32 mouse cellular contexts compared by ENCODE assay signal in the genomic region with DNA sequence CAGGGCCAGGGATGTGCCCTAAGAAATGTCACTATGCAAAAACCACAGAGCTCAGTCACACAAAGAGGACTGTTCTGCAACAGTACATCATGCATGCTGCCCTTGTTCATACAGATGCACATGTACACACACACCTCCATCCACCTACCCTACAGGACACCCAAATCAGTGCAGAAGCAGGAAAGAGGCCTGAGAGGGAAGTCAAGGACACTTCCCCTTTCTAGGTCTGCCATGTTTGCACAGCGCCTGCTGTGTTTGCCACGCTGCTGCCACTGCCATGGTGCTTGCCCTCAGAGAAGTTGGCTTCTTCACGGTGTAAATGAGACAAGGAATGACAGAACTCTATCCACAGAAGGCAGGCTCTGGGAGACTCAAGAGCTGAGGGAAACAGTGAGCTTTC. TPM values are rescaled to one million over a fixed set of nuclear protein-coding genes. Genes with fewer than 3 reads are reported as not detected.
A peak's percentile ranks its signal among the peaks of the same experiment; 100 is the strongest.
DNase-seq lines count a peak whose midpoint lies in the region; ATAC-seq and TF ChIP-seq lines count a peak whose summit lies in the region.
"Had no signal": no experiment of that assay in that cellular context is flagged by ENCODE, and none has a peak within 500 bp of the region (broad histone marks: within the 10 kb centered on the region; RNA-seq: fewer than 3 reads in every experiment).

No protein-coding gene starts in this region.

- TF ChIP-seq POLR2A in CH12.LX (IDR thresholded peaks at IDR 0.05; ENCODE audit: low read depth, low read length): no peak

- TF ChIP-seq RAD21 in CH12.LX (IDR thresholded peaks at IDR 0.05; ENCODE audit: low read depth, low read length): no peak

- DNase-seq in CH12.LX (ENCODE audit: extremely low read depth): peak; percentile 10
- DNase-seq in cerebellum, adult 11 months: no peak
- no peak for DNase-seq in left cerebral cortex, adult 11 months (ENCODE audit: low spot score)
- DNase-seq in kidney, postnatal 14 days: no peak
- DNase-seq in heart, adult 18-20 months: no peak
- DNase-seq: adrenal gland, adult 8-10 months; adrenal gland, postnatal 25 days; cerebellum, adult 18-20 months; cerebellum, adult 9-10 months; cerebellum, postnatal 14 days; gastrocnemius, postnatal 10 days; gastrocnemius, postnatal 36 days; heart, adult 2 months had no signal

- ATAC-seq in common myeloid progenitor, adult 5-6 weeks (replicated peaks; ENCODE audit: low read depth, poor library complexity, severe bottlenecking): peak; percentile 62
- ATAC-seq in megakaryocyte, adult 5-6 weeks (ENCODE audit: poor library complexity, severe bottlenecking): peak; percentile 76
- ATAC-seq in monocyte, adult 5-6 weeks (replicated peaks; ENCODE audit: insufficient number of reproducible peaks, low FRiP score, low TSS enrichment, poor library complexity, severe bottlenecking): 0 out of 2 replicates have a peak, but pooled peaks have one; percentile 59
- ATAC-seq: activated CD4-positive, CD25-positive, alpha-beta regulatory T cell, adult 4 months; CD4-positive, CD25-positive, alpha-beta regulatory T cell, adult 4 months; forebrain, embryonic 13.5 days; forebrain, embryonic 16.5 days; hindbrain, postnatal 0 days; inflammation-experienced regulatory T-cells, adult 6 months had no signal

- no peaks in the 10 kb centered on the region for H3K79me2 ChIP-seq in CH12.LX (replicated peaks; ENCODE audit: control insufficient read depth, extremely low read depth, insufficient read depth, poor library complexity, severe bottlenecking)

- H3K9me3 ChIP-seq in CH12.LX (replicated peaks; ENCODE audit: low read length): no peaks in the 10 kb centered on the region
- H3K9me3 ChIP-seq: embryonic facial prominence, embryonic 13.5 days; forebrain, embryonic 10.5 days; forebrain, embryonic 13.5 days; heart, embryonic 10.5 days; heart, embryonic 13.5 days had no signal

- in situ Hi-C loops in CH12.LX (cut with MboI; ENCODE audit: low pct_ligation_motif_present, low pct_unique_long_range_greater_than_20kb, low sequenced_read_pairs): no loop called here

- no peak overlapping the region for H3K27ac ChIP-seq in CH12.LX (ENCODE audit: insufficient read depth, low read depth)
- H3K27ac ChIP-seq: embryonic facial prominence, embryonic 13.5 days; forebrain, embryonic 10.5 days; forebrain, embryonic 13.5 days; heart, adult 2 months; heart, embryonic 10.5 days; heart, embryonic 13.5 days; hindbrain, embryonic 14.5 days; hindbrain, postnatal 0 days had no signal

- H3K4me1 ChIP-seq in CH12.LX (ENCODE audit: control insufficient read depth in 1 of 2, insufficient read depth in 2 of 2): peaks cover 3 to 4% of the 10 kb centered on the region in 2 experiments; a peak in 1 of 4 replicates
- H3K4me1 ChIP-seq: embryonic facial prominence, embryonic 13.5 days; forebrain, embryonic 10.5 days; forebrain, embryonic 13.5 days; heart, embryonic 13.5 days had no signal

- no peak overlapping the region for H3K9ac ChIP-seq in CH12.LX (ENCODE audit: insufficient read depth, low read depth)
- H3K9ac ChIP-seq: embryonic facial prominence, embryonic 13.5 days; forebrain, embryonic 13.5 days; heart, embryonic 13.5 days; hindbrain, embryonic 14.5 days had no signal

- no peak for TF ChIP-seq CTCF in CH12.LX (conservative IDR thresholded peaks at IDR 0.05 in 1 of 2, IDR thresholded peaks at IDR 0.05 in 1 of 2; ENCODE audit: low read depth in 2 of 2, low read length in 2 of 2)

- H3K4me3 ChIP-seq in CH12.LX (replicated peaks in 1 of 3; ENCODE audit: low read depth in 2 of 3, low read length in 2 of 3, poor library complexity in 1 of 3): no peak overlapping the region
- H3K4me3 ChIP-seq: embryonic facial prominence, embryonic 13.5 days; forebrain, embryonic 10.5 days; forebrain, embryonic 13.5 days; heart, adult 2 months; heart, embryonic 10.5 days; heart, embryonic 13.5 days had no signal

- H3K36me3 ChIP-seq in CH12.LX (replicated peaks in 1 of 2; ENCODE audit: control insufficient read depth in 1 of 2, insufficient read depth in 1 of 2, low read length in 1 of 2): no peaks in the 10 kb centered on the region
- H3K36me3 ChIP-seq: embryonic facial prominence, embryonic 13.5 days; forebrain, embryonic 10.5 days; heart, embryonic 10.5 days; heart, embryonic 13.5 days had no signal

- no peak overlapping the region for H3K4me2 ChIP-seq in CH12.LX (ENCODE audit: insufficient read depth, low read depth, poor library complexity, severe bottlenecking)
- H3K4me2 ChIP-seq: embryonic facial prominence, embryonic 13.5 days; forebrain, embryonic 13.5 days; heart, embryonic 13.5 days; hindbrain, embryonic 14.5 days had no signal

- dilution Hi-C loops in CH12.LX (cut with MboI; ENCODE audit: extremely low pct_ligation_motif_present, extremely low pct_unique_long_range_greater_than_20kb, low sequenced_read_pairs): no loop called here

- H3K27me3 ChIP-seq in CH12.LX (replicated peaks): no peaks in the 10 kb centered on the region
- H3K27me3 ChIP-seq: embryonic facial prominence, embryonic 13.5 days; forebrain, embryonic 13.5 days; heart, embryonic 13.5 days had no signal

- no peak for TF ChIP-seq EP300 in CH12.LX (IDR thresholded peaks at IDR 0.05; ENCODE audit: low read length)

TF ChIP-seq in CH12.LX, 34 proteins besides CTCF, POLR2A, EP300 and RAD21:
- TF ChIP-seq JUND (conservative IDR thresholded peaks at IDR 0.05; ENCODE audit: low read depth, low read length) (no peak), MYC (IDR thresholded peaks at IDR 0.05; ENCODE audit: low read depth, low read length) (no peak), USF2 (conservative IDR thresholded peaks at IDR 0.05; ENCODE audit: low read depth, low read length) (no peak)

RNA-seq across cellular contexts. Expression of a gene that starts 10.8 kb away (rescaled TPM):
- total RNA-seq in CH12.LX (2012; rRNA removed) (not detected in 2 replicates), CH12.LX (2014; rRNA removed) (0.38 TPM in 1 of 2 replicates, not detected in the other)
- not detected in 2 replicates for polyA plus RNA-seq in CH12.LX (2012; ENCODE audit: insufficient read length, low read depth)
- 0.96 TPM in 1 of 2 replicates, not detected in the other for total RNA-seq in common myeloid progenitor, adult 5-6 weeks (2017)
- total RNA-seq in megakaryocyte, adult 5-6 weeks (2015): 0.20 and 0.48 TPM in 2 replicates
- total RNA-seq in megakaryocyte, adult 5-6 weeks (2017): 1.1 TPM in 1 of 2 replicates, not detected in the other
- 0.96 TPM in 1 of 3 replicates, not detected in the others for total RNA-seq in monocyte, adult 5-6 weeks (2017)
- total RNA-seq in heart, adult 18-20 months (2021): not detected
- total RNA-seq: adrenal gland, adult 8-10 months; adrenal gland, postnatal 25 days; gastrocnemius, adult 18-20 months; gastrocnemius, postnatal 10 days; gastrocnemius, postnatal 36 days; heart, adult 2 months; heart, postnatal 25 days; hindbrain, postnatal 0 days had no signal
- polyA plus RNA-seq: brain, embryonic 14.5 days; C2C12; embryonic facial prominence, embryonic 13.5 days; forebrain, embryonic 10.5 days; forebrain, embryonic 13.5 days; forebrain, embryonic 16.5 days; heart, adult 2 months; heart, embryonic 10.5 days; heart, embryonic 13.5 days; hindbrain, embryonic 11.5 days; hindbrain, embryonic 14.5 days; hindbrain, postnatal 0 days had no signal

RNA-seq across cellular contexts. Expression of a gene that starts 41.1 kb away (rescaled TPM):
- total RNA-seq in CH12.LX (2012; rRNA removed) (0.72 and 2.2 TPM in 2 replicates), CH12.LX (2014; rRNA removed) (7.8 and 10.5 TPM in 2 replicates)
- polyA plus RNA-seq in CH12.LX (2012; ENCODE audit: insufficient read length, low read depth): 7.9 and 8.6 TPM in 2 replicates
- 10.9 and 12.1 TPM in 2 replicates for total RNA-seq in common myeloid progenitor, adult 5-6 weeks (2017)
- 36.6 and 48.0 TPM in 2 replicates for total RNA-seq in megakaryocyte, adult 5-6 weeks (2015)
- 126 and 145 TPM in 2 replicates for total RNA-seq in megakaryocyte, adult 5-6 weeks (2017)
- total RNA-seq in monocyte, adult 5-6 weeks (2017): 49.8 to 87.2 TPM (median 71.7 TPM) in 3 replicates
- 1 to 10 TPM; 1.6 to 1.9 TPM for total RNA-seq in heart, adult 18-20 months (2021)
- polyA plus RNA-seq: forebrain, embryonic 13.5 days; forebrain, embryonic 16.5 days; heart, embryonic 10.5 days; hindbrain, embryonic 11.5 days; hindbrain, embryonic 14.5 days had no signal
